Mouse (Mus musculus) gastrocnemius, postnatal 4 days (tissue): ENCODE measurements around the gene Acox1. TPM values are rescaled to one million over a fixed set of nuclear protein-coding genes. Genes with fewer than 3 reads are reported as not detected.

Source experiments
- DNase-seq, 2 experiments: peaks; one replicate each; pipeline ENCODE4 v3.0.0; 2021 to 2022; ENCODE audit warnings: low spot score in 2 of 2, mixed read lengths in 2 of 2
- total RNA-seq, 2 experiments: library from RNA; stranded (reverse); gene quantifications; 2 replicates each; pipeline ENCODE4 v1.2.3; 2021

Acox1 gene
- total RNA-seq, 2 experiments from 2014 or later: 45.6 to 47.5 TPM

GRCm38 (mm10) chr11:116132366-116133333, 66.2 kb downstream of the Acox1 start:
- no peak for DNase-seq

GRCm38 (mm10) chr11:116131349-116132170, 67.3 kb downstream of the Acox1 start:
- DNase-seq: no peak

GRCm38 (mm10) chr11:116130488-116131205, 68.2 kb downstream of the Acox1 start, which contains the start of gene Trim65:
Gene Trim65, minus strand, starts transcription at chr11:116131128.
- DNase-seq: peak; percentile 74 to 91

GRCm38 (mm10) chr11:116129993-116130487, 68.8 kb downstream of the Acox1 start:
- no peak for DNase-seq

- no peak for DNase-seq
Measured at GRCm38 (mm10) chr11:116129091-116129790, 69.6 kb downstream of the Acox1 start.

GRCm38 (mm10) chr11:116127986-116128385, 70.9 kb downstream of the Acox1 start:
- no peak for DNase-seq

- peak; percentile 72 to 87 for DNase-seq
Measured at GRCm38 (mm10) chr11:116127156-116127980, 71.5 kb downstream of the Acox1 start, which contains the start of gene Trim47. Gene Trim47, minus strand, starts transcription at chr11:116127210.

GRCm38 (mm10) chr11:116126261-116126660, 72.6 kb downstream of the Acox1 start:
- DNase-seq: no peak

Other genes starting within 250 kb of the Acox1 start
- gene Itgb4, start 224.3 kb downstream of the Acox1 start, total RNA-seq: 1 to 10 TPM; 5.1 to 6.2 TPM
- gene Galk1, start 186.3 kb downstream of the Acox1 start, total RNA-seq: 10 to 100 TPM; 32.7 to 40.0 TPM
- 100 to 1,000 TPM; 383 to 437 TPM for gene H3f3b, start 171.1 kb downstream of the Acox1 start, total RNA-seq
- gene Unk, start 168.7 kb downstream of the Acox1 start, total RNA-seq: 10 to 100 TPM; 25.9 to 26.0 TPM
- 1 to 10 TPM; 1.1 to 2.0 TPM for gene Unc13d, start 121.1 kb downstream of the Acox1 start, total RNA-seq
- 10 to 100 TPM; 63.0 to 63.4 TPM for gene Wbp2, start 112.0 kb downstream of the Acox1 start, total RNA-seq
- gene Trim47, start 71.8 kb downstream of the Acox1 start, total RNA-seq: 10 to 100 TPM; 48.1 to 48.8 TPM
- 1 to 10 TPM; 4.2 to 4.6 TPM for gene Trim65, start 67.9 kb downstream of the Acox1 start, total RNA-seq
- 10 to 100 TPM; 47.0 to 50.6 TPM for gene Mrpl38, start 60.2 kb downstream of the Acox1 start, total RNA-seq
- gene Fbf1, start 30.9 kb downstream of the Acox1 start, total RNA-seq: 10 to 100 TPM; 26.6 to 27.5 TPM
- gene Ten1, start 190 bp downstream of the Acox1 start, total RNA-seq: 10 to 100 TPM; 29.2 to 38.6 TPM
- gene Evpl, start 39.0 kb upstream of the Acox1 start, total RNA-seq: under 1 TPM; 0.41 to 0.47 TPM
- gene Srp68, start 75.2 kb upstream of the Acox1 start, total RNA-seq: 10 to 100 TPM; 94.2 to 94.6 TPM
- under 1 TPM; 0.37 to 0.75 TPM for gene Galr2, start 81.9 kb upstream of the Acox1 start, total RNA-seq
- gene Exoc7, start 108.2 kb upstream of the Acox1 start, total RNA-seq: 10 to 100 TPM; 87.9 to 99.9 TPM
- under 1 TPM; 0.29 to 0.31 TPM for gene Foxj1, start 136.4 kb upstream of the Acox1 start, total RNA-seq
- gene Rnf157, start 214.0 kb upstream of the Acox1 start, total RNA-seq: 10 to 100 TPM; 32.8 to 37.3 TPM
- gene Ubald2, start 235.0 kb upstream of the Acox1 start, total RNA-seq: 10 to 100 TPM; 44.6 to 45.1 TPM